Mouse (Mus musculus): ENCODE results near the gene Zbtb38. TPM values are rescaled to one million over a fixed set of nuclear protein-coding genes. Genes with fewer than 3 reads are reported as not detected.
A peak's percentile ranks its signal among the peaks of the same experiment; 100 is the strongest.

Gene Zbtb38
- total RNA-seq (2014; fragmentation: Nextera tagmentation) (17.4 and 28.9 TPM in 2 replicates), total RNA-seq (2017) (21.1 and 38.7 TPM in 2 replicates)

- no peak for ATAC-seq (replicated peaks; ENCODE audit: low FRiP score, low TSS enrichment, poor library complexity, severe bottlenecking)
Observed at GRCm38 (mm10) chr9:96752603-96753114, at the start of gene Zbtb38. Zbtb38 (minus strand) TSS chr9:96752831.

GRCm38 (mm10) chr9:96800131-96800825 lies 47.6 kb upstream of the Zbtb38 start:
- no peak; the same call in 1 of the 2 replicates for ATAC-seq (replicated peaks; ENCODE audit: low FRiP score, low TSS enrichment, poor library complexity, severe bottlenecking)

GRCm38 (mm10) chr9:96797311-96797710 lies 44.7 kb upstream of the Zbtb38 start:
- ATAC-seq (replicated peaks; ENCODE audit: low FRiP score, low TSS enrichment, poor library complexity, severe bottlenecking) = no peak

GRCm38 (mm10) chr9:96795399-96795928 lies 42.8 kb upstream of the Zbtb38 start:
- peak; percentile 58 for ATAC-seq (replicated peaks; ENCODE audit: low FRiP score, low TSS enrichment, poor library complexity, severe bottlenecking)

GRCm38 (mm10) chr9:96794601-96795000 lies 42.0 kb upstream of the Zbtb38 start:
- ATAC-seq (replicated peaks; ENCODE audit: low FRiP score, low TSS enrichment, poor library complexity, severe bottlenecking) = no peak

GRCm38 (mm10) chr9:96792543-96792942 lies 39.9 kb upstream of the Zbtb38 start:
- ATAC-seq (replicated peaks; ENCODE audit: low FRiP score, low TSS enrichment, poor library complexity, severe bottlenecking) = no peak

GRCm38 (mm10) chr9:96790389-96791007 lies 37.9 kb upstream of the Zbtb38 start:
- ATAC-seq (replicated peaks; ENCODE audit: low FRiP score, low TSS enrichment, poor library complexity, severe bottlenecking) = no peak

- ATAC-seq (replicated peaks; ENCODE audit: low FRiP score, low TSS enrichment, poor library complexity, severe bottlenecking) = no peak
Observed at GRCm38 (mm10) chr9:96789906-96790305, 37.3 kb upstream of the Zbtb38 start.

GRCm38 (mm10) chr9:96787797-96788196 lies 35.2 kb upstream of the Zbtb38 start:
- peak; percentile 54 for ATAC-seq (replicated peaks; ENCODE audit: low FRiP score, low TSS enrichment, poor library complexity, severe bottlenecking)

- ATAC-seq (replicated peaks; ENCODE audit: low FRiP score, low TSS enrichment, poor library complexity, severe bottlenecking) = no peak
Observed at GRCm38 (mm10) chr9:96785871-96786342, 33.3 kb upstream of the Zbtb38 start.

- ATAC-seq (replicated peaks; ENCODE audit: low FRiP score, low TSS enrichment, poor library complexity, severe bottlenecking) = no peak
Observed at GRCm38 (mm10) chr9:96785187-96785586, 32.6 kb upstream of the Zbtb38 start.

GRCm38 (mm10) chr9:96783667-96784066 lies 31.0 kb upstream of the Zbtb38 start:
- peak; percentile 55 for ATAC-seq (replicated peaks; ENCODE audit: low FRiP score, low TSS enrichment, poor library complexity, severe bottlenecking)

GRCm38 (mm10) chr9:96783258-96783657 lies 30.6 kb upstream of the Zbtb38 start:
- ATAC-seq (replicated peaks; ENCODE audit: low FRiP score, low TSS enrichment, poor library complexity, severe bottlenecking) = no peak

- no peak for ATAC-seq (replicated peaks; ENCODE audit: low FRiP score, low TSS enrichment, poor library complexity, severe bottlenecking)
Observed at GRCm38 (mm10) chr9:96782062-96782461, 29.4 kb upstream of the Zbtb38 start.

GRCm38 (mm10) chr9:96773146-96773545 lies 20.5 kb upstream of the Zbtb38 start:
- ATAC-seq (replicated peaks; ENCODE audit: low FRiP score, low TSS enrichment, poor library complexity, severe bottlenecking) = no peak

GRCm38 (mm10) chr9:96770443-96770842 lies 17.8 kb upstream of the Zbtb38 start:
- ATAC-seq (replicated peaks; ENCODE audit: low FRiP score, low TSS enrichment, poor library complexity, severe bottlenecking) = no peak

- peak; percentile 41; the same call in 1 of the 2 replicates for ATAC-seq (replicated peaks; ENCODE audit: low FRiP score, low TSS enrichment, poor library complexity, severe bottlenecking)
Observed at GRCm38 (mm10) chr9:96769651-96770050, 17.0 kb upstream of the Zbtb38 start.

- no peak for ATAC-seq (replicated peaks; ENCODE audit: low FRiP score, low TSS enrichment, poor library complexity, severe bottlenecking)
Observed at GRCm38 (mm10) chr9:96767874-96768273, 15.2 kb upstream of the Zbtb38 start.

GRCm38 (mm10) chr9:96766078-96766477 lies 13.4 kb upstream of the Zbtb38 start:
- ATAC-seq (replicated peaks; ENCODE audit: low FRiP score, low TSS enrichment, poor library complexity, severe bottlenecking) = peak; percentile 33; the same call in 1 of the 2 replicates

GRCm38 (mm10) chr9:96765410-96765809 lies 12.8 kb upstream of the Zbtb38 start:
- peak; percentile 93 for ATAC-seq (replicated peaks; ENCODE audit: low FRiP score, low TSS enrichment, poor library complexity, severe bottlenecking)

All from megakaryocyte-erythroid progenitor cell, adult 5-6 weeks (primary cell).